Mouse (Mus musculus) heart, postnatal 0 days (tissue): ENCODE measurements around the gene Mmgt2.

Experiments
- CTCF ChIP-seq: IDR thresholded peaks from 2 replicates; pipeline ENCODE4 v1.5.1; 2016; ENCODE audit warnings: antibody characterized with exemption, control low read depth, low read depth
- EP300 ChIP-seq: IDR thresholded peaks from 2 replicates; pipeline ENCODE4 v1.6.1; 2016; ENCODE audit warnings: antibody characterized with exemption, low read depth

- no peak for TF ChIP-seq CTCF
- no peak for TF ChIP-seq EP300
Observed at GRCm38 (mm10) chr11:62630225-62630821, 18.1 kb upstream of the Mmgt2 start.
